Mouse (Mus musculus): ENCODE results near the gene Ggn.
"Not testable (repeated sequence)": the region's sequence is repeated elsewhere in the genome, so short reads cannot be mapped to it uniquely, and the experiment has no call there.

The Ggn gene

GRCm38 (mm10) chr7:29162294-29162693, 7.7 kb upstream of the Ggn start:
- no peak for DNase-seq (ENCODE audit: low read depth)

GRCm38 (mm10) chr7:29162750-29163525, 7.1 kb upstream of the Ggn start:
- DNase-seq (ENCODE audit: low read depth) = no peak

- no peak for DNase-seq (ENCODE audit: low read depth)
These were observed 2.4 kb upstream of the Ggn start for GRCm38 (mm10) chr7:29167656-29168055.

- DNase-seq (ENCODE audit: low read depth) = peak; percentile 43
These were observed 1.8 kb upstream of the Ggn start for GRCm38 (mm10) chr7:29168121-29168695.

GRCm38 (mm10) chr7:29168791-29169230, 1.2 kb upstream of the Ggn start:
- DNase-seq (ENCODE audit: low read depth) = no peak

GRCm38 (mm10) chr7:29169231-29170065, 562 bp upstream of the Ggn start:
- DNase-seq (ENCODE audit: low read depth) = no peak

- DNase-seq (ENCODE audit: low read depth) = no peak
These were observed 948 bp downstream of the Ggn start for GRCm38 (mm10) chr7:29170755-29171561.

GRCm38 (mm10) chr7:29171562-29172097, 1.6 kb downstream of the Ggn start:
- no peak for DNase-seq (ENCODE audit: low read depth)

- DNase-seq (ENCODE audit: low read depth) = no peak
These were observed 2.5 kb downstream of the Ggn start for GRCm38 (mm10) chr7:29172390-29173016.

- DNase-seq (ENCODE audit: low read depth) = no peak
These were observed 8.1 kb downstream of the Ggn start for GRCm38 (mm10) chr7:29178106-29178505.

- DNase-seq (ENCODE audit: low read depth) = peak; percentile 82
These were observed 9.3 kb downstream of the Ggn start for GRCm38 (mm10) chr7:29179323-29179722.

- peak; percentile 99 for DNase-seq (ENCODE audit: low read depth)
These were observed 10.3 kb downstream of the Ggn start, which contains the start of gene Psmd8 for GRCm38 (mm10) chr7:29180077-29180853. Gene Psmd8, minus strand, starts transcription at chr7:29180701.

- no peak for DNase-seq (ENCODE audit: low read depth)
These were observed 10.8 kb downstream of the Ggn start for GRCm38 (mm10) chr7:29180854-29181236.

- not testable (repeated sequence) for DNase-seq (ENCODE audit: low read depth)
These were observed 11.3 kb downstream of the Ggn start for GRCm38 (mm10) chr7:29181323-29181722.

GRCm38 (mm10) chr7:29194230-29194629, 24.2 kb downstream of the Ggn start:
- DNase-seq (ENCODE audit: low read depth) = not testable (repeated sequence)

- DNase-seq (ENCODE audit: low read depth) = peak; percentile 30
These were observed 32.6 kb downstream of the Ggn start for GRCm38 (mm10) chr7:29202577-29202976.

- not testable (repeated sequence) for DNase-seq (ENCODE audit: low read depth)
These were observed 41.0 kb downstream of the Ggn start for GRCm38 (mm10) chr7:29211013-29211412.

GRCm38 (mm10) chr7:29211415-29212198, 41.6 kb downstream of the Ggn start:
- DNase-seq (ENCODE audit: low read depth) = peak; percentile 51

GRCm38 (mm10) chr7:29212199-29212765, 42.3 kb downstream of the Ggn start:
- peak; percentile 44 for DNase-seq (ENCODE audit: low read depth)
